Comparison of ENCODE assay signal across 23 mouse cellular contexts in genomic region chr10:61121732-61122131, GRCm38 (mm10). TPM values are rescaled to one million over a fixed set of nuclear protein-coding genes. Genes with fewer than 3 reads are reported as not detected.
DNase-seq lines count a peak whose midpoint lies in the region; ATAC-seq and TF ChIP-seq lines count a peak whose summit lies in the region.
"Not testable (repeated sequence)": the region's sequence is repeated elsewhere in the genome, so short reads cannot be mapped to it uniquely, and the experiment has no call there.
"Had no signal": no experiment of that assay in that cellular context is flagged by ENCODE, and none has a peak within 500 bp of the region (broad histone marks: within the 10 kb centered on the region; RNA-seq: fewer than 3 reads in every experiment).

No protein-coding gene starts in this region.

- 0 out of 2 replicates have a peak overlapping the region, but pooled peaks have one; percentile 41 for H3K27ac ChIP-seq in intestine, embryonic 16.5 days (ENCODE audit: low read length)
- H3K27ac ChIP-seq in liver, embryonic 11.5 days (ENCODE audit: low read depth, low read length): 0 out of 2 replicates have a peak overlapping the region, but pooled peaks have one; percentile 15
- H3K27ac ChIP-seq in liver, embryonic 14.5 days: peak overlapping the region; percentile 42
- peak overlapping the region; percentile 41; the same call in 1 of the 2 replicates for H3K27ac ChIP-seq in liver, postnatal 0 days (ENCODE audit: low read depth)
- H3K27ac ChIP-seq in spleen, adult 2 months (ENCODE audit: insufficient read depth, low read length): peak overlapping the region; percentile 68; the same call in 1 of the 2 replicates

- TF ChIP-seq EP300 in liver, embryonic 14.5 days (IDR thresholded peaks at IDR 0.05; ENCODE audit: low read depth); liver, postnatal 0 days (IDR thresholded peaks at IDR 0.05; ENCODE audit: low read depth): not testable (repeated sequence)

- TF ChIP-seq CTCF in liver, embryonic 14.5 days (IDR thresholded peaks at IDR 0.05; ENCODE audit: low read depth); liver, postnatal 0 days (IDR thresholded peaks at IDR 0.05; ENCODE audit: low read depth); spleen, adult 2 months (IDR thresholded peaks at IDR 0.05; ENCODE audit: extremely low read depth, insufficient read depth, insufficient read length, insufficient replicate concordance): not testable (repeated sequence)

- peaks cover 50% of the 10 kb centered on the region for H3K36me3 ChIP-seq in erythroblast, embryonic 14.5 days (ENCODE audit: control insufficient read depth)
- not testable (repeated sequence) for H3K36me3 ChIP-seq in intestine, embryonic 16.5 days (ENCODE audit: control insufficient read depth, insufficient read depth, low read length); liver, embryonic 11.5 days (ENCODE audit: control insufficient read depth, insufficient read depth, low read length); liver, embryonic 14.5 days (replicated peaks; ENCODE audit: control insufficient read depth, insufficient read depth, low read depth); spleen, adult 2 months (ENCODE audit: control insufficient read depth, insufficient read depth, low read length)
- peaks cover 21% of the 10 kb centered on the region for H3K36me3 ChIP-seq in liver, postnatal 0 days (replicated peaks; ENCODE audit: insufficient read depth, low read length)

- H3K4me2 ChIP-seq in intestine, embryonic 16.5 days (ENCODE audit: low read depth, low read length); liver, embryonic 11.5 days: not testable (repeated sequence)
- H3K4me2 ChIP-seq in liver, embryonic 14.5 days (ENCODE audit: low read depth): peak overlapping the region; percentile 71
- peak overlapping the region; percentile 35 for H3K4me2 ChIP-seq in liver, postnatal 0 days (ENCODE audit: low read depth, low read length)

- H3K4me1 ChIP-seq in erythroblast, embryonic 14.5 days (ENCODE audit: control insufficient read depth): peaks cover 83% of the 10 kb centered on the region
- not testable (repeated sequence) for H3K4me1 ChIP-seq in intestine, embryonic 16.5 days (ENCODE audit: control insufficient read depth, insufficient read depth, low read length); spleen, adult 2 months (ENCODE audit: control insufficient read depth, insufficient read depth, insufficient read length)
- peaks cover 11% of the 10 kb centered on the region for H3K4me1 ChIP-seq in liver, embryonic 11.5 days (replicated peaks; ENCODE audit: control insufficient read depth, insufficient read depth, low read length)
- H3K4me1 ChIP-seq in liver, embryonic 14.5 days (replicated peaks; ENCODE audit: control insufficient read depth in 2 of 2, insufficient read depth in 2 of 2, low read length in 1 of 2): peaks cover 33 to 37% of the 10 kb centered on the region in 2 experiments
- peaks cover 15% of the 10 kb centered on the region for H3K4me1 ChIP-seq in liver, postnatal 0 days (ENCODE audit: insufficient read depth)

- TF ChIP-seq POLR2A in spleen, adult 2 months (IDR thresholded peaks at IDR 0.05; ENCODE audit: low read depth, low read length): not testable (repeated sequence)

- not testable (repeated sequence) for H3K9me3 ChIP-seq in erythroblast, embryonic 14.5 days (ENCODE audit: control insufficient read depth, low read length); intestine, embryonic 16.5 days (ENCODE audit: control insufficient read depth, low read length); liver, embryonic 11.5 days (ENCODE audit: control insufficient read depth, low read length); liver, embryonic 14.5 days (ENCODE audit: control insufficient read depth, low read length); liver, postnatal 0 days (ENCODE audit: low read length)

- not testable (repeated sequence) for H3K27me3 ChIP-seq in erythroblast, embryonic 14.5 days (ENCODE audit: control insufficient read depth); intestine, embryonic 16.5 days (replicated peaks; ENCODE audit: control insufficient read depth, insufficient read depth, low read length); liver, embryonic 11.5 days (replicated peaks; ENCODE audit: control insufficient read depth, insufficient read depth, low read length); liver, embryonic 14.5 days (ENCODE audit: control insufficient read depth, insufficient read depth, low read length); liver, postnatal 0 days (ENCODE audit: insufficient read depth, low read length); spleen, adult 2 months (ENCODE audit: control insufficient read depth, insufficient read depth, low read length)

- WGBS in intestine, embryonic 16.5 days: 95% methylated on average over 4 of the region's 4 CpGs
- WGBS in liver, embryonic 11.5 days: 82% methylated on average over 4 of the region's 4 CpGs
- WGBS in liver, embryonic 14.5 days (ENCODE audit: insufficient replicate concordance): 81% methylated on average over 4 of the region's 4 CpGs
- 85% methylated on average over 4 of the region's 4 CpGs for WGBS in liver, postnatal 0 days (ENCODE audit: insufficient replicate concordance)
- 55% methylated on average over 4 of the region's 4 CpGs for WGBS in spleen, adult 2 months

- not testable (repeated sequence) for ATAC-seq in intestine, embryonic 16.5 days; liver, embryonic 11.5 days (replicated peaks; ENCODE audit: low FRiP score); liver, embryonic 14.5 days (ENCODE audit: insufficient read depth); liver, postnatal 0 days
- peak; percentile 61; the same call in 1 of the 2 replicates for ATAC-seq in monocyte, adult 5-6 weeks (replicated peaks; ENCODE audit: insufficient number of reproducible peaks, low FRiP score, low TSS enrichment, poor library complexity, severe bottlenecking)

- DNase-seq in A20 (ENCODE audit: low read depth, low spot score): peak; percentile 77
- DNase-seq in liver, embryonic 11.5 days (ENCODE audit: low spot score); liver, embryonic 14.5 days (ENCODE audit: low read depth in 3 of 3, low spot score in 3 of 3); liver, postnatal 0 days; spleen, adult 2 months (ENCODE audit: low read depth in 1 of 2, low spot score in 2 of 2): not testable (repeated sequence)

- H3K9ac ChIP-seq in intestine, embryonic 16.5 days (ENCODE audit: low read depth, low read length); liver, embryonic 11.5 days (ENCODE audit: low read depth, low read length); liver, embryonic 14.5 days (replicated peaks); liver, postnatal 0 days (replicated peaks): not testable (repeated sequence)

- H3K4me3 ChIP-seq in erythroblast, embryonic 14.5 days (replicated peaks): peak overlapping the region; percentile 53
- not testable (repeated sequence) for H3K4me3 ChIP-seq in intestine, embryonic 16.5 days (ENCODE audit: low read length); liver, embryonic 11.5 days (ENCODE audit: low read depth, low read length); liver, embryonic 14.5 days (ENCODE audit: insufficient read depth in 1 of 2, low read depth in 2 of 2, low read length in 2 of 2); liver, postnatal 0 days (ENCODE audit: low read depth, low read length); spleen, adult 2 months (ENCODE audit: extremely low read depth, insufficient read depth, insufficient read length)

RNA-seq across cellular contexts. Expression of gene Sgpl1, which starts 25.8 kb away (rescaled TPM):
- 0.09 and 0.60 TPM in 2 replicates for polyA plus RNA-seq in erythroblast, embryonic 14.5 days (2012)
- polyA plus RNA-seq in intestine, embryonic 16.5 days (2015; fragmentation: Nextera tagmentation; extraction: Ambion mirVana): 110 and 147 TPM in 2 replicates
- 32.0 and 32.1 TPM in 2 replicates for polyA plus RNA-seq in liver, embryonic 11.5 days (2014; fragmentation: Nextera tagmentation; extraction: Ambion mirVana)
- 7.9 and 10.7 TPM in 2 replicates for polyA plus RNA-seq in liver, embryonic 14.5 days (2012; rRNA removed)
- polyA plus RNA-seq in liver, embryonic 14.5 days (2014; fragmentation: Nextera tagmentation; extraction: Ambion mirVana): 16.6 and 18.1 TPM in 2 replicates
- 16.2 and 16.9 TPM in 2 replicates for polyA plus RNA-seq in liver, postnatal 0 days (2015; fragmentation: Nextera tagmentation; extraction: Ambion mirVana)
- total RNA-seq in monocyte, adult 5-6 weeks (2017): 60.5 to 72.5 TPM (median 69.9 TPM) in 3 replicates
- 22.0 and 26.6 TPM in 2 replicates for polyA plus RNA-seq in spleen, adult 2 months (2012; rRNA removed)

RNA-seq across cellular contexts. Expression of gene Pcbd1, which starts 32.6 kb away (rescaled TPM):
- polyA plus RNA-seq in erythroblast, embryonic 14.5 days (2012): 0.41 and 0.45 TPM in 2 replicates
- 246 and 248 TPM in 2 replicates for polyA plus RNA-seq in intestine, embryonic 16.5 days (2015; fragmentation: Nextera tagmentation; extraction: Ambion mirVana)
- 130 and 137 TPM in 2 replicates for polyA plus RNA-seq in liver, embryonic 11.5 days (2014; fragmentation: Nextera tagmentation; extraction: Ambion mirVana)
- polyA plus RNA-seq in liver, embryonic 14.5 days (2012; rRNA removed): 75.2 and 79.9 TPM in 2 replicates
- polyA plus RNA-seq in liver, embryonic 14.5 days (2014; fragmentation: Nextera tagmentation; extraction: Ambion mirVana): 162 and 164 TPM in 2 replicates
- 333 and 355 TPM in 2 replicates for polyA plus RNA-seq in liver, postnatal 0 days (2015; fragmentation: Nextera tagmentation; extraction: Ambion mirVana)
- not detected in 3 replicates for total RNA-seq in monocyte, adult 5-6 weeks (2017)
- 2.8 and 3.4 TPM in 2 replicates for polyA plus RNA-seq in spleen, adult 2 months (2012; rRNA removed)
- polyA plus RNA-seq: activated CD4-positive, CD25-positive, alpha-beta regulatory T cell, adult 4 months had no signal

RNA-seq across cellular contexts. Expression of gene Tbata, which starts 50.0 kb away (rescaled TPM):
- polyA plus RNA-seq in erythroblast, embryonic 14.5 days (2012): not detected in 2 replicates
- polyA plus RNA-seq in intestine, embryonic 16.5 days (2015; fragmentation: Nextera tagmentation; extraction: Ambion mirVana): not detected in 2 replicates
- not detected in 2 replicates for polyA plus RNA-seq in liver, embryonic 11.5 days (2014; fragmentation: Nextera tagmentation; extraction: Ambion mirVana)
- not detected in 2 replicates for polyA plus RNA-seq in liver, embryonic 14.5 days (2012; rRNA removed)
- not detected in 2 replicates for polyA plus RNA-seq in liver, embryonic 14.5 days (2014; fragmentation: Nextera tagmentation; extraction: Ambion mirVana)
- polyA plus RNA-seq in liver, postnatal 0 days (2015; fragmentation: Nextera tagmentation; extraction: Ambion mirVana): not detected in 2 replicates
- total RNA-seq in monocyte, adult 5-6 weeks (2017): not detected in 3 replicates
- not detected in 2 replicates for polyA plus RNA-seq in spleen, adult 2 months (2012; rRNA removed)
- total RNA-seq: adrenal gland, adult 8-10 months; adrenal gland, postnatal 25 days; ES-E14; gastrocnemius, adult 18-20 months; gastrocnemius, postnatal 10 days; heart, adult 8-10 months; heart, postnatal 25 days; hematopoietic stem cell, adult 5-6 weeks had no signal
- polyA plus RNA-seq: activated CD4-positive, CD25-positive, alpha-beta regulatory T cell, adult 4 months; C2C12; CD4-positive, CD25-positive, alpha-beta regulatory T cell, adult 4 months; embryonic facial prominence, embryonic 13.5 days; forebrain, embryonic 10.5 days; heart, embryonic 11.5 days; heart, embryonic 14.5 days had no signal

Comparison
In these comparisons a context has a peak if more than half of its experiments do, and no peak if none do; other contexts are left out.
1. H3K27ac ChIP-seq: peak in every context shown above with its lines; median percentile 68 in spleen, adult 2 months; 42 in liver, embryonic 14.5 days; 41 in intestine, embryonic 16.5 days; 41 in liver, postnatal 0 days; 15 in liver, embryonic 11.5 days.
2. RNA of gene Pcbd1, which starts 32.6 kb away (polyA plus RNA-seq): 333 to 355 TPM in liver, postnatal 0 days, 246 to 248 TPM in intestine, embryonic 16.5 days, 75.2 to 164 TPM in liver, embryonic 14.5 days and 130 to 137 TPM in liver, embryonic 11.5 days; 2.8 to 3.4 TPM in spleen, adult 2 months and 0.41 to 0.45 TPM in erythroblast, embryonic 14.5 days; every median in the first group is over 10 times any median in the second.